Mouse (Mus musculus): ENCODE results near the gene Pcyox1.
"Not testable (repeated sequence)": the region's sequence is repeated elsewhere in the genome, so short reads cannot be mapped to it uniquely, and the experiment has no call there.

Gene Pcyox1

GRCm38 (mm10) chr6:86366125-86366852, 30.7 kb downstream of the Pcyox1 start:
- DNase-seq (ENCODE audit: low read depth), result peak; percentile 34

GRCm38 (mm10) chr6:86365371-86366124, 31.4 kb downstream of the Pcyox1 start, which contains the start of gene Fam136a:
Gene Fam136a, plus strand, starts transcription at chr6:86365646.
- DNase-seq (ENCODE audit: low read depth), result peak; percentile 99

GRCm38 (mm10) chr6:86364442-86365141, 32.4 kb downstream of the Pcyox1 start:
- DNase-seq (ENCODE audit: low read depth), result peak; percentile 85

- no peak for DNase-seq (ENCODE audit: low read depth)
These were observed 35.6 kb downstream of the Pcyox1 start for GRCm38 (mm10) chr6:86361373-86361772.

GRCm38 (mm10) chr6:86360691-86361090, 36.3 kb downstream of the Pcyox1 start:
- no peak for DNase-seq (ENCODE audit: low read depth)

GRCm38 (mm10) chr6:86356956-86357355, 40.0 kb downstream of the Pcyox1 start:
- no peak for DNase-seq (ENCODE audit: low read depth)

- DNase-seq (ENCODE audit: low read depth), result no peak
These were observed 42.0 kb downstream of the Pcyox1 start for GRCm38 (mm10) chr6:86354948-86355347.

GRCm38 (mm10) chr6:86349257-86349656, 47.7 kb downstream of the Pcyox1 start:
- DNase-seq (ENCODE audit: low read depth), result peak; percentile 64

- DNase-seq (ENCODE audit: low read depth), result no peak
These were observed 50.9 kb downstream of the Pcyox1 start for GRCm38 (mm10) chr6:86346063-86346462.

- DNase-seq (ENCODE audit: low read depth), result no peak
These were observed 53.3 kb downstream of the Pcyox1 start for GRCm38 (mm10) chr6:86343656-86344055.

GRCm38 (mm10) chr6:86336340-86336739, 60.6 kb downstream of the Pcyox1 start:
- DNase-seq (ENCODE audit: low read depth), result not testable (repeated sequence)

Data from 416B (cell line).